Mouse (Mus musculus) cerebellum, postnatal 10 days (tissue): ENCODE data around the gene Ppp1r16b.

Source experiments
- DNase-seq, 2 experiments: peaks; one replicate each; pipeline ENCODE4 v3.0.0; 2021; ENCODE audit warnings: mixed read lengths in 2 of 2

Ppp1r16b gene

GRCm38 (mm10) chr2:158771066-158771763 lies 106.0 kb downstream of the Ppp1r16b start:
- no peak for DNase-seq

GRCm38 (mm10) chr2:158772808-158773207 lies 107.6 kb downstream of the Ppp1r16b start:
- no peak for DNase-seq

- DNase-seq, result no peak
These were observed 109.7 kb downstream of the Ppp1r16b start for GRCm38 (mm10) chr2:158774886-158775285.

- DNase-seq, result peak; percentile 87
These were observed 111.5 kb downstream of the Ppp1r16b start for GRCm38 (mm10) chr2:158776716-158777115.

GRCm38 (mm10) chr2:158777490-158777889 lies 112.3 kb downstream of the Ppp1r16b start:
- no peak for DNase-seq

- no peak for DNase-seq
These were observed 113.2 kb downstream of the Ppp1r16b start for GRCm38 (mm10) chr2:158778349-158778748.

- DNase-seq, result peak; percentile 52 to 66
These were observed 115.9 kb downstream of the Ppp1r16b start for GRCm38 (mm10) chr2:158781126-158781525.

GRCm38 (mm10) chr2:158786927-158787795 lies 122.0 kb downstream of the Ppp1r16b start:
- DNase-seq, result peak in 1 of 2 experiments; percentile 49

- DNase-seq, result peak; percentile 94 to 96
These were observed 129.4 kb downstream of the Ppp1r16b start, which contains the start of gene Dhx35 for GRCm38 (mm10) chr2:158794494-158795004. TSS of gene Dhx35 (plus strand) at chr2:158794807.

- no peak for DNase-seq
These were observed 129.8 kb downstream of the Ppp1r16b start for GRCm38 (mm10) chr2:158795043-158795442.

- no peak for DNase-seq
These were observed 130.7 kb downstream of the Ppp1r16b start for GRCm38 (mm10) chr2:158795875-158796274.

GRCm38 (mm10) chr2:158799328-158799727 lies 134.1 kb downstream of the Ppp1r16b start:
- DNase-seq, result no peak

GRCm38 (mm10) chr2:158800788-158801187 lies 135.6 kb downstream of the Ppp1r16b start:
- no peak for DNase-seq

- DNase-seq, result no peak
These were observed 138.4 kb downstream of the Ppp1r16b start for GRCm38 (mm10) chr2:158803575-158803974.

- DNase-seq, result no peak
These were observed 150.5 kb downstream of the Ppp1r16b start for GRCm38 (mm10) chr2:158815686-158816085.
